Mouse (Mus musculus) midbrain, embryonic 14.5 days (tissue): ENCODE measurements at regions not wholly inside any gene's neighbourhood (a gene's known extent, or its start where the extent isn't known, plus 50 kb on each side); places are given as distances from the start of the nearest gene placed in this dataset.

ENCODE experiments used
- ATAC-seq: fragments of 200-750 bp; cut with Nextera tagmentation; 2 replicates; pipeline ENCODE4 v1.8.0; 2017; ENCODE audit warnings: moderate number of reproducible peaks, moderate library complexity; ENCODE audit not compliant: low FRiP score, low TSS enrichment
- DNase-seq: peaks from one replicate; pipeline ENCODE4 v3.0.0-alpha.2; 2015
- H3K27ac ChIP-seq: fragments of 300-500 bp; sonication (generic); replicated peaks from 2 replicates; pipeline ENCODE4 v1.5.1; 2014; ENCODE audit warnings: mild to moderate bottlenecking, low read depth, low read length, moderate library complexity
- H3K27me3 ChIP-seq: fragments of 300-500 bp; sonication (generic); 2 replicates; pipeline ENCODE4 v1.6.1; 2014; ENCODE audit warnings: low read length, control low read depth, mixed read lengths; ENCODE audit not compliant: control insufficient read depth, insufficient read depth
- H3K36me3 ChIP-seq: fragments of 300-500 bp; sonication (generic); 2 replicates; pipeline ENCODE4 v1.6.1; 2014; ENCODE audit warnings: low read length, control low read depth; ENCODE audit not compliant: control insufficient read depth, insufficient read depth
- H3K4me1 ChIP-seq: fragments of 300-500 bp; sonication (generic); 2 replicates; pipeline ENCODE4 v1.6.1; 2014; ENCODE audit warnings: mild to moderate bottlenecking, antibody characterized with exemption, low read length, control low read depth; ENCODE audit not compliant: control insufficient read depth, insufficient read depth
- H3K4me2 ChIP-seq: fragments of 300-500 bp; sonication (generic); 2 replicates; pipeline ENCODE4 v1.6.1; 2014; ENCODE audit warnings: mild to moderate bottlenecking, low read length, moderate library complexity
- H3K4me3 ChIP-seq: fragments of 300-500 bp; sonication (generic); replicated peaks from 2 replicates; pipeline ENCODE4 v1.5.1; 2014; ENCODE audit warnings: low read depth, low read length
- H3K9ac ChIP-seq: fragments of 300-500 bp; sonication (generic); replicated peaks from 2 replicates; pipeline ENCODE4 v1.6.1; 2014; ENCODE audit warnings: mild to moderate bottlenecking, low read length, moderate library complexity
- H3K9me3 ChIP-seq: fragments of 300-500 bp; sonication (generic); 2 replicates; pipeline ENCODE4 v1.6.1; 2016; ENCODE audit warnings: low read length, control low read depth, mixed read lengths; ENCODE audit not compliant: control insufficient read depth
- WGBS: fragments of 180-500 bp; shearing (Covaris S2); extraction: QIAGEN DNeasy Blood & Tissue Kit; methylation state at CpG from one replicate; pipeline ENCODE4 v1.1.7; 2014; 5-methylcytosine and 5-hydroxymethylcytosine counted together

DNA sequence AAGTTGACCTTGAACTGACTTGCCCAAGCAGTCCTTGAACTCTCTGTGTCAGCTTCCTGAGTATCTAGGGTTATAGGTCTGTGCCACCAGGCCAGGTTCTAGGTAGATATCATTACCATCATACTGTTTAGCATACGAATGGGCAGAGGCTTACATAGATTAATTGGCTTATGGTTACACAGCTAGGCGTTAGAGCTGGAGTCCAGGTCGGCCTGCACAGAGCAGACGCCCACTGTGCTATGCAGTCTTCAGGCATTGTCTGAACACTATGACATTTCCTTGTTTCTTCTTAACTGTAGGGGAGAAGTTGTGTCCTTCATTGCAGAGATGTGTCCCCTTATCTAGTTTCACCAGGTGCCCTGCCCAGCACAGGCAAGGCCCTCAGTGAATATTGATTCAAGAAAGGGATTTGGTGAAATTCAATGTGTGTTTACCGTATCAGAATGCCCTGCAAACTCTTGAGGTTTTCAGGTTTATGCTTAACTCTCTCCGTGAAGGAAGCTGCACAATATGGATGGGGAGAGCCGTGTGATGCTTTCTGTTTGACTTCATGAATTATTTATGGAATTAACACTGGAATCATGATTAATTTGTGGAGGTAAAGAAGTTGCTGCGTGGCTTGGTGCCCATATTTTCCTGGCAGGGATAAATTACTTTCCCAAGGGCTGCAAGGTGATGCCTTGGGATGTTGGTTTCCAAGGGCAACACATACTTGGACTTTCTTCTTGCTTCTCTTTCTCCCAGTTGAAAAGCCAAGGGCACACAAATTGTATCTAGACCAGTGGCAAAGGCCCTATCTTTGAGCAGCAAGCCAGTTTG lies 78.7 kb upstream of the Pcdh8 start:
- H3K36me3 ChIP-seq = no peaks in the 10 kb centered on the region
- WGBS = 41% methylated on average over 8 of the region's 8 CpGs
- no peaks in the 10 kb centered on the region for H3K9me3 ChIP-seq
- DNase-seq (peak; percentile 42), ATAC-seq (no peak)
- H3K27ac ChIP-seq = no peak overlapping the region
- H3K9ac ChIP-seq = no peak overlapping the region
- peaks cover 15% of the 10 kb centered on the region for H3K4me1 ChIP-seq
- H3K27me3 ChIP-seq = peaks cover 10% of the 10 kb centered on the region
- no peak overlapping the region for H3K4me2 ChIP-seq
- H3K4me3 ChIP-seq = no peak overlapping the region

GRCm38 (mm10) chr14:79848116-79848515 lies 77.0 kb upstream of the Pcdh8 start:
- Histone ChIP-seq H3K9me3 (no peaks in the 10 kb centered on the region), H3K4me3 (no peak overlapping the region), H3K27me3 (peaks cover 10% of the 10 kb centered on the region), H3K4me1 (peaks cover 15% of the 10 kb centered on the region), H3K4me2 (no peak overlapping the region), H3K36me3 (no peaks in the 10 kb centered on the region), H3K9ac (no peak overlapping the region), H3K27ac (no peak overlapping the region)
- DNase-seq = no peak
- WGBS = 84% methylated on average over 4 of the region's 4 CpGs
- no peak for ATAC-seq

- H3K4me1 ChIP-seq = peaks cover 14% of the 10 kb centered on the region
- no peak for ATAC-seq
- no peak overlapping the region for H3K9ac ChIP-seq
- 52% methylated on average over 5 of the region's 5 CpGs for WGBS
- H3K36me3 ChIP-seq = no peaks in the 10 kb centered on the region
- DNase-seq = no peak
- no peaks in the 10 kb centered on the region for H3K9me3 ChIP-seq
- H3K4me2 ChIP-seq = no peak overlapping the region
- no peak overlapping the region for H3K27ac ChIP-seq
- H3K27me3 ChIP-seq = peaks cover 26% of the 10 kb centered on the region
- H3K4me3 ChIP-seq = no peak overlapping the region
These were observed 73.2 kb upstream of the Pcdh8 start for GRCm38 (mm10) chr14:79844306-79844705.

DNA sequence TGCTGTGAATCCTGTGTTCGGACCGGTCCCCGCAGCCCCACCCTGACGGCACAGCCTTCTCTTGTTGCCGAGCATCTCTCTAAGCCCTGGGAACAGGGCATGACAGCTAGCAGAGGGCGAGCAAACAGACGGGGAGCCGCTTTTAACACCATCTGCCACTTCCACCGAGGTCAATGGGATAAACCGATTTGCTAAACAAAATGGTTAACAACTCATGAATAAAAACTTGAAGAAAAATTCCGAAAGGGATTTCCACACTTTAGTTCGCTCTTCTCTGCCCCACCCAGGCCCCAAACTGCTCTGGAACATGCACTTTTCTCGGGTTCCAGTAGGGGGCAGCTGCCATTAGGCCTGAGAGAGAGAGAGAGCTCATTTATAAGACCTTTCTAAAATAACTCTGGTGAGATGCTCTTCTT lies 72.0 kb upstream of the Pcdh8 start:
- H3K27ac ChIP-seq = no peak overlapping the region; the same call in 1 of the 2 replicates
- H3K4me1 ChIP-seq = peaks cover 15% of the 10 kb centered on the region
- ATAC-seq = peak; percentile 84
- H3K4me3 ChIP-seq = no peak overlapping the region
- 1% methylated on average over 13 of the region's 13 CpGs for WGBS
- DNase-seq = peak; percentile 82
- no peaks in the 10 kb centered on the region for H3K36me3 ChIP-seq
- no peaks in the 10 kb centered on the region for H3K9me3 ChIP-seq
- peak overlapping the region; percentile 14; the same call in 1 of the 2 replicates for H3K4me2 ChIP-seq
- no peak overlapping the region for H3K9ac ChIP-seq
- peaks cover 26% of the 10 kb centered on the region for H3K27me3 ChIP-seq

GRCm38 (mm10) chr14:79842734-79843133 lies 71.6 kb upstream of the Pcdh8 start:
- ATAC-seq (peak; percentile 43; the same call in 1 of the 2 replicates), DNase-seq (no peak)
- Histone ChIP-seq H3K4me2 (peak overlapping the region; percentile 14; the same call in 1 of the 2 replicates), H3K9me3 (no peaks in the 10 kb centered on the region), H3K36me3 (no peaks in the 10 kb centered on the region), H3K27me3 (peaks cover 26% of the 10 kb centered on the region), H3K9ac (no peak overlapping the region), H3K4me3 (no peak overlapping the region), H3K27ac (no peak overlapping the region; the same call in 1 of the 2 replicates), H3K4me1 (peaks cover 15% of the 10 kb centered on the region)
- WGBS = 3% methylated on average over 3 of the region's 3 CpGs

GRCm38 (mm10) chr14:79837101-79837500 lies 66.0 kb upstream of the Pcdh8 start:
- Histone ChIP-seq H3K36me3 (no peaks in the 10 kb centered on the region), H3K4me1 (peaks cover 7% of the 10 kb centered on the region), H3K27ac (no peak overlapping the region), H3K9ac (no peak overlapping the region), H3K4me2 (no peak overlapping the region), H3K9me3 (no peaks in the 10 kb centered on the region), H3K27me3 (peaks cover 17% of the 10 kb centered on the region; the same call in 1 of the 2 replicates), H3K4me3 (no peak overlapping the region)
- 45% methylated on average over 5 of the region's 5 CpGs for WGBS
- ATAC-seq (no peak), DNase-seq (no peak)

DNA sequence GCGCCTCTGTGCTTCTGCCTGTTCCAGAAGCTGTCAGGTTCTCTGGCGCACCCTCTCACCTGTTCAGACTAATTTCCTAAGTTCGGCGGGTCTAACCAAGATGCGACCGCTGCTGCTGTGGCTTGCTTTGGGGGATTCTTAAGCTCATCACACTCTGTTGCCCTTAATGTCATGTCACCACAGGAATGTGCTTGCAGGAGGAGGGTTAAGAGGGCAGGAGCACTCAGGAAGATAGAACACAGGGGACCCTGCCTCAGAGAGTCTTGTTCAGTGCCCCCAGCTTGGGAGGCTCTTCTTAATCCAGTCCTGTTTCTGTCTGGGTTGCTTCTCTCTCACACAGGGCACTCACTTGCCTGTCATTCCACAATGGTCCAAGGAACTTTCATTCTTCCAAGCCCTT lies 65.1 kb upstream of the Pcdh8 start:
- Histone ChIP-seq H3K36me3 (no peaks in the 10 kb centered on the region), H3K4me2 (no peak overlapping the region), H3K27me3 (peaks cover 12% of the 10 kb centered on the region; the same call in 1 of the 2 replicates), H3K4me3 (no peak overlapping the region), H3K9me3 (no peaks in the 10 kb centered on the region), H3K27ac (no peak overlapping the region), H3K9ac (no peak overlapping the region), H3K4me1 (peaks cover 7% of the 10 kb centered on the region; the same call in 1 of the 2 replicates)
- DNase-seq (no peak), ATAC-seq (no peak)
- 94% methylated on average over 5 of the region's 6 CpGs for WGBS

DNA sequence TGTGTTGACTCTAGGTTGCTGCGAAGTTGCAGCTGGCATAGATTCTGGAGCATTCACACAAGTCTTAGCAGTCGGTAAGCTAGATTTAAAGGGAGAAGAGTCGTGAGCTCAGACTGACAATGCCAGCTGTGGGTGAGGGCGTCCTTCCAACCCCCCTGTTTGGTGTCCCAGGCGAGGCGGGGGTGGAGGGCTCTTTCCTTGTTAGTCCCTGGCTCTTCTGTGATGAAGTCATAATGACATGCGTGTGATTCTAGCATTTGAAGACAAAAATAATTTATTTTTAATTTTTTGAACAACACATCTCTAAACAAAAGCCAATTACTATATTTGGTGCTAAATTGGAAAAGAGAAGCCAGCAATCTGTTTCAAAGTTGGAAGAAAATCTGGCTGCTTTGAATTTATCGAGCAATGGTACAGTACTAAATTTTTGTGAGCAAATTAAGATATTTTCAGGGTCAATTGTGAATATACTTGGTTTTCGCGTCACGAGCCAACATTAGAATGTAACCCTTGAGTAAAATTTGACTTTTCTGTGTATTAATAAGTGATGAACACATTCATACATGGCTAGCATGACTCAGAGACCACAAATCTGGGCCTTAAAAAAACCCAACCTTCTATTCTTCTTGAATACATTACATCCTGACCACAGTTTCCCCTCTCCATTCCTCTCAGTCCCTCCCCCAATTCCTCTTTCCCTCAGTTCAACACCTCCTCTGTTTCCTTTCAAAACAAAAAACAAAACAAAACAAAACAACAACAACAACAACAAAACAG lies 53.7 kb upstream of the Pcdh8 start:
- Histone ChIP-seq H3K4me3 (no peak overlapping the region), H3K4me1 (peaks cover 17% of the 10 kb centered on the region)
- 92% methylated on average over 11 of the region's 11 CpGs for WGBS

More for the DNA sequence above, 53.7 kb upstream of the Pcdh8 start:
- Histone ChIP-seq H3K27ac (no peak overlapping the region), H3K36me3 (no peaks in the 10 kb centered on the region), H3K4me2 (no peak overlapping the region), H3K9ac (no peak overlapping the region), H3K27me3 (no peaks in the 10 kb centered on the region), H3K9me3 (no peaks in the 10 kb centered on the region)
- DNase-seq (no peak), ATAC-seq (no peak)
